Mouse (Mus musculus): ENCODE data around the gene Lrrk1. TPM values are rescaled to one million over a fixed set of nuclear protein-coding genes. Genes with fewer than 3 reads are reported as not detected.

Lrrk1 gene
- total RNA-seq, 1 experiment from 2014 or later: 18.5 TPM

GRCm38 (mm10) chr7:66384213-66384612 is 3.9 kb downstream of the Lrrk1 start:
- DNase-seq: no peak

- DNase-seq: no peak
Measured at GRCm38 (mm10) chr7:66376560-66376959, 11.6 kb downstream of the Lrrk1 start.

GRCm38 (mm10) chr7:66375736-66376135 is 12.4 kb downstream of the Lrrk1 start:
- DNase-seq: no peak

- no peak for DNase-seq
Measured at GRCm38 (mm10) chr7:66373391-66373790, 14.8 kb downstream of the Lrrk1 start.

DNA sequence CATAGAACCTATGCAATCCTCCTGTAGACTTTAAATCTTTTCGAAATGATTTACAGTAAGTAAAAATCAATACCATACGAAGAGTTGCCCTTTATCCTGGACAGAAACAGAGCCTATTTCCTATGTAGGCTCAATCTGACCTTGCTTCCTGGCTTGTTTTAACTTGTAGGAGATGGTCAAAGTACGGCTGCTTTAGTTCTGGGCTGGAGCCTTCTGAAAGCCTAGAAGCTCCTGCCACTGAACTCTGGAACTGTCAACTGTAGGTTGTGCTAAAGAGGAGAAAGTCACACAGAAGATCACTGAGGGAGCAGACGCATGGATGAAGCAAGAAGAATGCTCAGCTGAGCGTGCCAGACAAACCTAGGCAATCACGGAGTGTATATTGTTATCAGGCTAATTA is 17.2 kb downstream of the Lrrk1 start:
- no peak for DNase-seq

DNA sequence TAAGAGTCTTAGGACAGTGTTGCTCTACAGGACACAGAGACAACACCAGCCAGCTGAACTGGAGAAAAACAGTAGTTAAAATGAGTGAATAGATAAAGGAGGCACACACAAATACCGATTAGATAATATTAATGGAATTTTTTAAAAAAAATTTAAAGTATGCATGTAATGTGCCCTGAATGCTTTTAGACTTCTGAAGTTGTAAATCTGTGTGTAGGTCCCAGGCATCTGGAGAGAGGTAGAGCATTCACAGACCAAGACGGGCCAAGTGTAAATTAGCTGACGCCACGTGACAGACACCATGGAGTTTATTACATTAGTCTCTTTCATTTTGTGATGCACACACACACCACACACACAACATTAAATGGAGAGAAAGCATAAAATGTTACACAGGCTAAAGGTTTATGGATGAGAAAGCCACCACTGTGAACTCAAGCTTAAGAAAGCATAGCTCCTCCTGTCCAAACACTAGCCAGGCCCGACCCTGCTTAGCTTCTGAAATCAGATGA is 18.2 kb downstream of the Lrrk1 start:
- DNase-seq: no peak

DNA sequence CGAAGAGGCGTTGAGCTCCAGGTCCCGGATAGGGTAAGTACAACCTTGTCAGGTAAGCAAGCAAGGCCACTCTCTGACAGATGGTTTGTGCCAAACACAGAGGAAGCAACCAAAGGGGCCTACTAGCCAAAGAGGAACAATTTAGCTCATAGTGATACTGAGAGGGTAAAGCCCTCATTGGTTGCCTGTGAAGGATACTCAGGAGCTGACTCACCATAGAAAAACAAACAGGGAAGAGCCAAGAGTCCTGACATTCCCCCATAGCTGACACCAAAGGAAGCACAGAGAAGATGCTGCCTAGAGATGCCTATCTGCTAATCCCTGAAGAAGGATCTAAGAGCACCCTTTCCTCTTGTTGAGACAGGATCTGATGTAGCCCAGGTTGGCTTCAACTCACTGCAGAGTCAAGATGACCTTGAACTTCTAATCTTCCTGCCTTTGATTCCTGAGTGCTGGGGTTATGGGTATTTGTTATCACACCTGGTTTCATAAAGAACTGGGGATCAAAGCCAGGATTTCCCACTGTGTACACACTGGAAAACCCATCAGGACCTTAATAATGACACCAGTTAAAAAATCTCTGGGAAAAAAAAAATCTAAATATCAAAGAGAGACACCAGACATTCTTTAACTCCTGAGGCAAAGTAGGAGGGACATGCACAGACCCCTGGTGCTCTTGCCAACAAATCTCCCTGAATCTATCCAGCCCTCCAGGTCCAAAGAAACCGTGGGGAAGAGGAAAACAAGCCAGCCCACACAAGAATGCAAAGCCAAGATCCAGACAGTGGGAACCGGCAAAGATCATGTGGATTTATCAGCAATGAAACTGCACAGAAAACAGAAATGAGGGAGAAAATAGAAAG is 18.8 kb downstream of the Lrrk1 start:
- DNase-seq: no peak

GRCm38 (mm10) chr7:66365904-66366303 is 22.2 kb downstream of the Lrrk1 start, which contains the start of gene Gm10974:
Gene Gm10974 (plus strand): TSS chr7:66365905.
- DNase-seq: no peak

DNA sequence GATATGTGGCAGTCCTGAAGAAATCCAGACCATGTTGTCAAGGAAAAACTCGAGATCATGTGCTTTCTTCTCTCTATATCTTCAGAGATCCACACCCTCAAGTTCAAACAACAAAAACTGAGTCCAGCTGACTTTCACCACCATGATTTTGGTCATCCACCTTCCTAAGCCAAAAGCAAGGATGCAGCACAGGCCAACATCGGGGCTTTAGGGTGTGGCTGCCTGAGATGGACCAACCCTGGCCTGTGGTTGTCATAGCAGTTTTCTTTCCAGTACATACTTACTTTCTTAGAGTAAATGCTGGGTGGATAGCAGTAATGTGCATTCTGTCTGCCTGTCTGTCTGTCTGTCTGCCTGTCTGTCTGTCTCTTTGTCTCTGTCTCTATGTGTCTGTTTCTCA is 22.7 kb downstream of the Lrrk1 start:
- DNase-seq: no peak

DNA sequence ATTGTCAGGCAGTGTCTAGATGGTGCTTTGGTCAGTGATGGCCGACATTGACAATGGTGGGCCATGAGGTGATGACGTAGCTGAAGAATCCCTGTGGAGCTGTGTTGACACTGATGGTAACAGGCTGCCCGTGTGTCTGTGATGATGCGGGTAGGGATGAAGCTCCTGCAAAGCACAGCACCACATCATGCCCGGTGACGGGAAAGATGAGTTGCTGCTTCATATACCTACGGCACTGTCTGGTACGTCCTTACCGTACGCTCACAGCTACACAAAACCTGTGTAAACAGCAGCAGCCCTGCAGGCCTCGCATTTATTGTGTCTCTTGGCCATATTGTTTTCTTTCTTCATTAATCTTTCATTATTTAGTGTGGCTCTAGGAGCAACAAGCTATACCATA is 23.7 kb downstream of the Lrrk1 start:
- DNase-seq: no peak

DNA sequence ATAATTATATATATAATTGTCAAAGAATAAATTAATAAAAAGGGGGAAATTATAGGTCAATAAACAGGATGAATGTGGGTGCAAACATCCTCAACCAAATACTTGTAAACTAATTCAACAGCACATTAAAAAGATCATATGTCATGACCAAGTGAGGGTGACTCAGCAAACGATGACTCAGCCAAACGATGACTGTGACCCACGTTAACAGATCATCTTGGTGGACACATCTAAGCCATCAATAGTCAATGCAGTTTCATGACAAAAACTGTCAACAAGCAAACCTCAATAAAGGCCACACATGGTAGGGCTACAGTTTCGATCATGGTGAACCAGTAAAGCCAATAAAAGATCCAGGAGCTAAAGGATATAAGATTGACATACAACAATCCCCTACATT is 29.1 kb downstream of the Lrrk1 start:
- peak; percentile 57 for DNase-seq

DNA sequence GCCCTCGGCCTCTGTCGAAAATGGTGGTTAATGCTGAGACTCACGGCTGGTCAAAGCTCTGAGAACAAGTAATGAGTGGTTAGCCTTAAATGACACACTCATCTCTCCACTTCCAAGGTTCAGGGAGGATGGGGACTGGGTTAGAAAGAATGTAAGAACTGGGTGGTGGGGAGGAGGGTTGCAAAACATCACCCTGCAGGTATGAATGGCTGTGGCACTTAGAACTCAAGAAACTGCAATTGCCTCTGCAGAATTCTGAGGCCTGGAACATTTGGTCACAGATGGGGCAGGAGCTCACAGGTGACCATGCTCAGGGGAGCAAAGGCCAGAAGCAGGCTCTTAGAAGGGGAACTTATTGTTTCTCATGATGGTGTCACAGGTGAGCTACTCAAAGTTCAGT is 29.7 kb downstream of the Lrrk1 start:
- no peak for DNase-seq

DNA sequence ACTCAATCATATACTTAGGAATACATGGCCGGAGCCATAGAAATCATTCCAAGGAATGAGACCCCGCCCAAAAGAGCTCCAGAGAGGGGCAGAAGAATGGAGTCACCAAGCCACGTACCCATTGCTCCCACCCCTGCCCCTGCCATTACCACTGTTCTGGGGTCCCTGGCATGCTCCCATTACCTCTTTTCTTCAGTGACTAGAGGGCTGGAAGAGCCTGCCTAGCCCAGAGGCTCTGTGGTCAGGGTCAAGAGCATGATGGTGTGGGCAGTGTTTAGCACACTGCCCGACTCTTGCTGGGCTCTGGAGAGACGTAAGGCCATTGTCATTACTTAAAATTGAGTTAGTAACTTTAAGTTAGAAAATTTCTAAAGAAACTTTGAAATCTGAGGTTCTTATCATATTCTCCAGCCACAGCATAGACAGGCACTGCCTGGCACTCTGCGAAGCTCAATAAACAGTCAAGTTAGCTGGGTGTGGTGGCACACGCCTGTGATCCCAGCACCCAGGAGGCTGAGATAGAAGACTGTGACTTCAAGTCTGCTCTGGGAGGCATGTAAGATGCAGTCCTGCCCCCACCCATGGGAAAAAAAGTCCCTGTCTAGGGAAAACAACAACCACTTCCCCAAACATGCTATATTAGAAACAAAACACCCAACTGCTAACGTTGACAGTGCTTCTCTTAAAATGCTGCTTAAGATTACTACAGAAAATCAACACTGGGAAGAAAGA is 32.2 kb downstream of the Lrrk1 start:
- DNase-seq: no peak

DNA sequence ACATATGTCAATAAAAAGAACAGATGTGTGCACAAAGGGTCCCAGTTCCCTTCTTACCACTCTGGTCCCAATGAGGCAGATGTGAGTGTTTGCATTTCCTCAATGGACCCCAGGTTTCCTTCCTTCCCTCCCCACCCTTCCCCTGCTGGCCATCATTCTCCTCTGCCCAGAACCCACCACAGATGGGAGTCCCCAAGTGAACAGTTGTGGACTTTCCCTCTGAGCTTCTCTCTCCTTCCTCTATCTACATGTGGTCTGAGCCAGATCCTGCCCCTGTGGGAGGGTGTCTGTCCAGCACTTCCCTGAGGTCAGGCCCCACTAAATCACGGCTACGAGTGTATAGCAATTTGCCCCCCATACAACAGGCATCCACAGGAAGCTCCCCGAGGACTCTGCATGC is 33.2 kb downstream of the Lrrk1 start:
- DNase-seq: no peak

- no peak for DNase-seq
Measured at GRCm38 (mm10) chr7:66351074-66351473, 37.1 kb downstream of the Lrrk1 start.

- DNase-seq: no peak
Measured at GRCm38 (mm10) chr7:66349670-66350069, 38.5 kb downstream of the Lrrk1 start.

DNA sequence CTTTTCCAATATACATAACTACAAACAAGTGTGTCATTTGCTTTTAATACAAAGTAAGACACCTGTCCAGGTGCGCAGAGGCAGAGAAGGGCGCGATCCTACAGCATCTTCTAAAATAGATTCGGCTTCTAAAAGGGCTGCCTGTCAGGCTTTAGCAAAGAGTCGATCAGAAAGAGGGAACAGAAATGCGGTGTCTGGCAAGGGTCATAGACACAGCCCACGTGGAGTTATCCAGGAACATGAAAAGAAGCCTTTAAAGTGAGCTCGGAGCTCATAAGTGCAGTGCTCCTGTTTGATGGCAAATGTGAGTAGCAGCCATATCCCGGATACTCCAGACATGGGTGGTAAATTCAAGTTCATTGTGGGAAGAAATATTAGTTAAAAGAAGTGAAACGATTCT is 39.6 kb downstream of the Lrrk1 start:
- no peak for DNase-seq

DNA sequence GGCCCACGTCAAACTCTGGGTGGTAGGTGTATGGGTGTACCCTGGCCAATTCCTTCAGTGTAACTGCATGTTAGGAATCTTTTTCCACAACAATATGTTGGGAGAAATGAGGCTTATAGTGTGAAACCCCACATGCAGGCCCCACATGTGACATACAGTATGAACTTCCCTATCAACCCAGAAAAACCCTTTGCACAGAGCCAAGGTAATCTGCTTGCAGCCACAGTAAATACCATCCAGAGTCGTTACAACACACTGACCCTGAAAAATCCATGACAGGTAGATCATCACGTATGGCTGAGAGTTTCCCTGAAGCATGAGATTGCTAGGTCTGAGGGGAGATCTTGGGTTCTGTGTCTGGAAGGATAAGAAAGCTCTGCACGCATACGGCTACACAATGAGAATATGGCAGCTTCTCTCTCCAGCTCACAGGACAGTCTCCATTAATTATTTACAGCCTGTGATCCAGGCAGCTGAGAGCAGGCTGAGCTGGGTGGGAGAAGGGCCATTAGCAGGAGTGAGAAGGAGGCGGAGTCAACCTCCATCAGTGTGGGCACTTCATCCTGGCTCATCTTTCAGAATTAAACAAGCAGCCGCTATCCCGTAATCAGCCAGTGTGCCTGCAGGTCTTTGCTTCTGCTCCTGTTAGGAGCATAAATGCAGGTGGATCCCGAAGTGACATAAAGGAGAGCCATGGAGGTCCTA is 41.0 kb downstream of the Lrrk1 start:
- DNase-seq: no peak

DNA sequence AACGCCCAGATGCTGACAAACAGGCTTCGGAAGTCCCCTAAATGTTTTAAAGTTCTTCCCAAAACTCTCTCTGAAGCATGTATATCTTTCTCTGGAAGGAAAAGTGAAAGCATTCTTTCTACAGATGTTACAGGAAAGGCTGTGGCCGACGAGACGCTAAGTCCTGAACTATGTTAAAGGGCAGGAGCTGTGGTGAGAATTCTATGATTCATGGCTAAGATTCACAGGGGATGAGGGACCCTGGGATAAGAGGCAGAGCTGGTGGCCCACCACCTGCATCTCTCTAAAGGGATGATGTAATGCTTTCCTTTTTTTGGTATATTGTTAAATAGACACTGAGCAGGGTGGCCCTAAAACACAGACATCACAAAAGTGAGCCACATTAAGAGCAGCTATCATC is 44.8 kb downstream of the Lrrk1 start:
- DNase-seq: no peak

GRCm38 (mm10) chr7:66342831-66343230 is 45.3 kb downstream of the Lrrk1 start:
- DNase-seq: no peak

- DNase-seq: peak; percentile 59
Measured at GRCm38 (mm10) chr7:66342323-66342722, 45.8 kb downstream of the Lrrk1 start.

DNA sequence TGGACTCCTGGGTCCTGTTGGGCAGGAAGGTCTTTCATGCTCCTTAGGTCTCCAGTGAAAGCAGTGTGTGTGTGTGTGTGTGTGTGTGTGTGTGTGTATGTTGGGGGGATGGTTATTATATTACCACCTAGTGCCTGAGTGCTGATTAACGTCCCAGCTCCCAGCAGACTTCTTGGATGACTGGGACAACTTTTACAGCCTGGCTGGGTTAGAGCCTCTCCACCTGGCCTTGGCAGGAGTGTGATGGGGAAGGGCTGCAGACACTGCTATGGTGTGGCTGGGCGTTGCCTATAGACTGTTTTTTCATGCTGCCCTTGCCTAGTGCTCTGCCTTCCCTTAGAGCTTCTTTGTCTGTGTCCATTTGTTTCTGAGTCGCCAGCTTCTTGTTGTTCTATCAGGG is 48.1 kb downstream of the Lrrk1 start:
- DNase-seq: no peak

DNA sequence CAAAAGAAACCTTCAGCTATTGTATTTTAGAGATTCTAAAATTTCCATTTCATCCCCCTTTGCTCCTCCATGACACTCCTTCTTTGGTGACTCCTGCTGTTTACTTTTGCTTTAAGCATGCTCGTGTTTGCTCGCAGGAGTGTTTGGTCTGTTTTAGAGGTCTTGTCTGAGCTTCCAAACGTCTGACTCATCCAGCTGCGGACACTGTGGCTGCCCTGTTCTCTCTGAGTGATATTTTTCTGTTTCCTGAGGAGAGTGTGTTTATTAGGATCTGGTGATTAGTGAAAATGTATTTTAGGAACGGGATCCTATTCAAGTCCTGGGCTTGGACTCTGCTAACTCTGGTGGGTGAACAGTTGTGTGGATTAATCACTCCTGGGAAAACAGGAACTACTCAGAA is 48.5 kb downstream of the Lrrk1 start:
- no peak for DNase-seq
